Mouse (Mus musculus): ENCODE measurements around the gene Vmn1r15.

The Vmn1r15 gene

GRCm38 (mm10) chr6:57257652-57258051, at the start of gene Vmn1r15:
TSS of gene Vmn1r15 (plus strand) at chr6:57257952.
- no peak for DNase-seq (ENCODE audit: inconsistent ontology term)

GRCm38 (mm10) chr6:57231386-57231785, 26.4 kb upstream of the Vmn1r15 start, which contains the start of gene Vmn1r14:
TSS of gene Vmn1r14 (plus strand) at chr6:57231686.
- no peak for DNase-seq (ENCODE audit: inconsistent ontology term)

- DNase-seq (ENCODE audit: inconsistent ontology term), result no peak
These were observed 3.2 kb downstream of the Vmn1r15 start for GRCm38 (mm10) chr6:57260990-57261389.

- DNase-seq (ENCODE audit: inconsistent ontology term), result no peak
These were observed 14.1 kb downstream of the Vmn1r15 start for GRCm38 (mm10) chr6:57271881-57272280.

GRCm38 (mm10) chr6:57272517-57272916, 14.8 kb downstream of the Vmn1r15 start:
- DNase-seq (ENCODE audit: inconsistent ontology term), result no peak

- DNase-seq (ENCODE audit: inconsistent ontology term), result no peak
These were observed 21.2 kb downstream of the Vmn1r15 start for GRCm38 (mm10) chr6:57278952-57279351.

Data from Muller cell, postnatal 12 days (primary cell).